Mouse (Mus musculus): ENCODE data around the gene Mapkapk5.
"Not testable (repeated sequence)": the region's sequence is repeated elsewhere in the genome, so short reads cannot be mapped to it uniquely, and the experiment has no call there.

Mapkapk5 gene

DNA sequence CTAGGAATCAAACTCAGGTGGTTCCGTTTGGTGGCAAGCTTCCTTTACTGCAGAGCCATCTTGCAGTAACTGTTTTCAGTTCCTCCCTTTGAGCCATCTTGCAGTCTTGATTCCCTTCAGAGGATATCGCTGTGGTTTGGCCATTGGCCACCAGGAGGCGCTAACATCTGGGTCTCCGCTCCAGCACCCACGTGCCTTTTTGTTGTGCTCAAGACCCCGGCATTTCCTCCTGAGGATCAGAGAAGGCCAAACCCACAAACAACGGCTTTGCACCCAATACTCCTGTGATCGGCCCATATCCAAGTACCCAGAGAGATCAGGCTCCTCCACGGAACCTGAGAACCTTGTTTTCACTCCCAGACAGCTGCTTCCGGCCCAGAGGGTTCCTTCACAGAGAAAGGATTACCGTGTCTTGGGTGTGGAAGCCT, 18.8 kb upstream of the Mapkapk5 start:
- DNase-seq (ENCODE audit: low read depth, low spot score) = no peak

DNA sequence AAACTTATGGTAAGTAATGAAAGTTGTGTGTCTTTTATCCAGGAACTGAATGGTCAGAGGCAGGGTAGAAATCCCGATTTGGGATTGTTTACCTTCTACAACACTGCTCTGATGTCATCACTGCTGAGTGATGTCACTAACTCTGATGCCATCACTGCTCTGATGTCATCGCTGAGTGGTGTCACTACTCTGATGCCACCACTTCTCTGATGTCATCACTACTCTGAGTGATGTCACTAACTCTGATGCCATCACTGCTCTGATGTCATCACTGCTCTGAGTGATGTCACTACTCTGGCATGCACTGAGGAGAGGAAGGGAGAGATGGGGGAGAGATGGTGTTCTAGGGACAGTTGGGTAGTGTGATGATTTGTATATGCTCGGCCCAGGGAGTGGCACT, 16.7 kb upstream of the Mapkapk5 start:
- no peak for DNase-seq (ENCODE audit: low read depth, low spot score)

DNA sequence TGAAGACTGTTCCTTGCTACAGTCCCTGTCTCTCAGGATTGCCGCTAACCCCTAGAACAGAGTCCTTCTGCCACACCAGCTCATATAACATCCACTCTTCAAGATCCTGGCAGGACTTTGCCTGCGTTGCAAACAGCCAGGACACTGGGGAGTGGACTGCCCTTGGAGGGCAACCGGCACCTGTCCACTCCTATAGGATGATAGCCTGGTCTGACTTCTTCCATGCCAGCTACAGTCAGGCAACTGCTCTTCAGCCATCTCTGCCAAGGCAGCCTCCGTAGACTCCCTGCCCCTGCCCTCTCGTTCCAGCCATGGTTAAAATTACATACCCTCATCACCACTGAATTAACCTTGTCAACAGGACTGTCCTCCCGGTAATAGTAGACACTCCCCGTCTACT, 3.5 kb upstream of the Mapkapk5 start:
- no peak for DNase-seq (ENCODE audit: low read depth, low spot score)

DNA sequence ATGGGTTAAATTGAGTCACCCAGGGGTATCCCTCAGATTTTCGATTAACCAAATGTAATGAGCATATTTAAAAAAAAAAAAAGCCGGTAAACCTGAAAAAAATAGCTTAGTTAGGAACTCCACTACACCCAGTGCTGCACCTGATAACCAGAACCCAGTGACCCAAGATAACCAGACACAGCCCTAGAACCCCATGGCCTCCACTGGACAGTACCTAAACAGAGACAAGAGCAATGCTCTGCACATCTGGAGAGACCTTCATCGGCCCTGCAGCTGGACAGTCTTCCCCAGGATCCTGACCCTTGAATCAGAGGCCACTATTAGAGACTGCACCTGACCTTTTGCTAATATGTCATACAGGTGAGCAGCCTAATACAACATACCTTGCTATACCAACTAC, 1.4 kb upstream of the Mapkapk5 start:
- no peak for DNase-seq (ENCODE audit: low read depth, low spot score)

DNA sequence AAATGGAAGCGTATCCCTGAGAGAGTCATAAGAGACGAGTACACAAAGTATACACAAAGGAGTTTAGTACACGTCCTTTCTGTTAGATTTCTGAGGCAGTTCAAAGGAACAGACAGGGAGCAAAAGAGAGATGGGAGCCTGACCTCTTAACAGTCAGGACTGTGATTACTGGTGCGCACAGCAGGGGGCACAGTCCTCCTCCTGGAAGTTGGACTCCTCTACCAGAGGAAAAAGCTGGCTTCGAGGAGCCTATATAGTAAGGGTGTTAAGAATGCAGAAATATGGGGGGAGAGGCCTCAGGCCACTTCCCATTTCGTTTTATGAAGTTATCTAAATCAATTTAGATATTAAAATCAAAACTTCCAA, 808 bp upstream of the Mapkapk5 start:
- no peak for DNase-seq (ENCODE audit: low read depth, low spot score)

DNA sequence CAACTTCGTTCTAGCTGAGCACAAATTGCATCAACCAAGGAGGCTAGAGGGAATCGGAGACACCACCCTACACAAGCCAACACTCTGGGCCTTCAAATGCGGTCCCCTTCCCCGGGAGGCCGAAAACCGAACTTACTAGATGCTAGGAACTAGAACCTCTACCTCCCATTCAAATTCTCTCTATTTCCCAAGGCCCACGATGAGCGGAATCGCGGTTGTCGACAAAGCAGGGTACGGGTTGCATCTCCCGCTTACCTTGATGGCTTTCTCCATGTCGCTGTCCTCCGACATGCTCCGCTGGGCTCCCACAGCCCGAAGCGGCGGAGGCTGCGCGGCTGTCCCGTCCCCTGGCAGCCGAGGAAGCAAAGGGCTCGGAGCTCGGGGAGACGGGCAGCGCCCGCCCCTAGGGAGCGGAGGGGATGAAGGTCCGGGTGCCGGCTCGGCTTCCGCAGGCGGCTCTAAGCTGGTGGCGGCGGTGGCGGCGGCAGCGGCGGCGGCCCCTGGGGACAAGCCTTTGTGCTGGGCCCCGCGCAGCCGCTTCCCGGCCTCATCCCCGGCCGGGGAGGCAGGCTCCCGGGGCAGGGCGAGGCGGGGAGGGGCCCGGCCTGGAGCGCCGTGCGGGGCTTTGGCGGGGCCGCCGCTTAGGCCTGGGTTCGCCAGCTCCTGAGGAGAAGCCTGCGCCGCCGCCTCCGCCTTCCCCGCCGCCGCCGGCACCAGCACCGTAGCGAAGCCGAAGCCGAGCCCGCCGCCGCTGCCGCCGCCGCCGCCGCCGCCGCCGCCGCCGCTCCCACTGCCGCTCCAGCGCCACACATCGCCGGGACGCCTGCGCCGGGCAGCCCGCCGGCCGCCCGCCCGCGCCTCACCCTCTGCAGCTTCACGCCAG, 554 bp downstream of the Mapkapk5 start, which contains the start of the genes Adam1a and Gm42878:
Gene Adam1a, minus strand, starts transcription at position 573 of the 883 bp plus-strand sequence.
Gene Gm42878, minus strand, starts transcription at position 573 of the 883 bp plus-strand sequence.
- DNase-seq (ENCODE audit: low read depth, low spot score) = no peak

DNA sequence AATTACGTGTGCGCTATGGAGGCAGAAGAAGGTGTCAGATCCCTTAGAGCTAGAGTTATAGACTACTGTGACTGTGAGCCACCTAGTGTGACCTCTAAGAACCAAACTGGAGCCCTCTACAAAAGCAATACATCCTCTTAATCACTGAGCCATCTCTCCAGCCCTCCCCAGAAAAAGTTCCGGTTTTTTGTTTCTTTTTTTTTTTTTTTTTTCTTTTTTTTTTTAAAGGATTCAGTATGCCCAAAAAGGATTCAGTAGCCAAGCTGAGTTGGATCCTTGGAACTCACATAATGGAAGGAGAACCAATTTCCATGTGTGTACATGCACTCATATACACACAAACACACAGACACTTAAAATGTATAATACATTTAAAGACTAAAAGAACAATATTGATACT, 2.3 kb downstream of the Mapkapk5 start:
- no peak for DNase-seq (ENCODE audit: low read depth, low spot score)

DNA sequence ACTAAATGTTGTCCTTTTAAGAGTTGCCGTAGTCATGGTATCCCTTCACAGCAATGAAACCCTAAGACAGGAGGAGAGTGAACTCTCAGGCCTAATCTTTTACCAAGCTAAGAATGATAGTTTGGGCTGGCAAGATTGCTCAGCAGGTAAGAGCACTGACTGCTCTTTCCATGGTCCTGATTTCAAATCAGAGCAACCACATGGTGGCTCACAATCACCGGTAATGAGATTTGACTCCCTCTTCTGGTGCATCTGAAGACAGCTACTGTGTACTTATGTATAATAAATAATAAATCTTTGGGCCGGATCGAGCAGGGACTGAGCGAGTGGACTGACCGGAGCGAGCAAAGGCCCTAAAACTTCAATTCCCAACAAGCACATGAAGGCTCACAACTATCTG, 4.5 kb downstream of the Mapkapk5 start:
- no peak for DNase-seq (ENCODE audit: low read depth, low spot score)

DNA sequence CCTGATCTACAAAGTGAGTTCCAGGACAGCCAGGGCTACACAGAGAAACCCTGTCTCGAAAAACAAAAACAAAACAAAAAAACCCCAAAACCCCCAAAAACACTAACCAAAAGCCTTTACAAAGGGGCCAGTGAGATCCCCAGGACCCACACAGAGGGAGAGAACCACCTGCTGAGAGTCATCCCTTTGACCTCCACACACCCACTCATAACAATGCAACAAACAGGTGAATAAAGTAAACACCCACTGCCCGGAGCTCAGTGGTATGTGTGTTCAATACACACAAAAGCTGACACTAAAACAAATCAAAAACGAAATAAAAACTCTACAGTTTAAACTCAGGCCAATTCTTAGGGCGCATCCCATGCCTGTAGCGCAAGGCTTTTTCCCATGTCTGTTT, 5.6 kb downstream of the Mapkapk5 start:
- DNase-seq (ENCODE audit: low read depth, low spot score) = no peak

DNA sequence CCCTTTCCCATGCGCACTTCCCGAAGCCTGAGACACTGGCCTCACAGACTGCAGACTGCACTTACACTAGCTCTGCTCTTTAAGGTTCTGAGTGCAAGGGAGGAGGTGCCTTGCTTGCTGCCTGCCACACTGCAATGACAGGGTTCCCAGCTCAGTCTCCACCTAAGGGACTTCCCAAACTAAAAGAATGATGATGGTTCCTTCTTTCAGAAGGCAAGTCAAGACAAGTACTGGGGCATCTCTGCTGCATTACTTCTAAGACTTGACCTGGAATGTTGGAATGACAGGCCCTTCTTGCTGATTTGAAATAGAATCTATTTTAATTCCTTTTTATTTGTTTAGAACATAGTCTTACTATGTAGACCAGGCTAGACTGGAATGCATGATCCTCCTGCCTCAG, 8.1 kb downstream of the Mapkapk5 start:
- no peak for DNase-seq (ENCODE audit: low read depth, low spot score)

DNA sequence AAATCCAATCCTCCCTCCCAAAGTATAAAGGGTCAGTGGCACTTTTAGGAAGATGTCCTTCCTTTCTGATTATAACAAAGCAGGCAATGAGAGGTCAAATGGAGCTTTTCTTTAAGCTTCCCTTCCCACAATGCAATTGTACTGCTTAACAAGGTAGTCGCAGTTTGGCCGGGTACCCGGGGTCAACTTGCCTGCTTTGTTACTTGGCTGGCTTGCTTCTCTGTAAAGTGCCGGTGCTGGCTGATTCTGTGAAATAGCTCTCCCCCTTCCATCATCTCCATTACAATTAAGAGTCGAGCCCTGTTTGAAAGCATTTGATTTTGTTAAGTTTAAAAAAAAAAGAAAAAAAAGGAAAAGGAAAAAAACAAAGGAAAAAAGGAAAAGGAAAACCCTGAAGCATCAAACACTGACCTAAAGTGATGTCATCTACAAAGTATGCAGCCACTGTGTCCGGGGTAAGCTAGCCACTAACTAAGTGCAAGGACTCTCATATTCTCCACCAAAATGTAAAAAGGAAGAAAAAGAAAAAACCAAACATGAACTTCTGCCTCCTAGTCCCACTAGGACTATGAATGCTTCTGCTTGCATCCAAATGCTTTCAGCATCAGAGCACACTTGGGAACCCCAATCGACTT, 8.7 kb downstream of the Mapkapk5 start:
- no peak for DNase-seq (ENCODE audit: low read depth, low spot score)

DNA sequence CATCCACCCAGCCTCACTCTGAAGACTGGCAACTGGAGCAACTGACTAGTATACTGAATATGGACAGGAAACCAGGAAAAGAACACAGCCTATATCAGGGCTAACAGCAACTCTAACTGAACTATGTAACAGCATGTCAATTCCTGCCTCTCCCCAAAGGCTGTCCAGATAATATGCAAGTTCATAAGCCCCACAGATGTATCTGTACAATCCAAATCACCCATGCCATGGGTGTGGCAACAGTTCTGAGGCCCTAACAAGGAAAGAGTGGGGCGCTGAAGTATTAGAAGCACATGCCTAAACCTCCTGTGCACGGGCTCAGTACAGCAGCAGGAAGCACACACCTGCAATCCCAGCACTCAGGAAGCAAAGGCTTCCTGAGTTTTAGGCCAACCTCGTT, 10.6 kb downstream of the Mapkapk5 start:
- no peak for DNase-seq (ENCODE audit: low read depth, low spot score)

DNA sequence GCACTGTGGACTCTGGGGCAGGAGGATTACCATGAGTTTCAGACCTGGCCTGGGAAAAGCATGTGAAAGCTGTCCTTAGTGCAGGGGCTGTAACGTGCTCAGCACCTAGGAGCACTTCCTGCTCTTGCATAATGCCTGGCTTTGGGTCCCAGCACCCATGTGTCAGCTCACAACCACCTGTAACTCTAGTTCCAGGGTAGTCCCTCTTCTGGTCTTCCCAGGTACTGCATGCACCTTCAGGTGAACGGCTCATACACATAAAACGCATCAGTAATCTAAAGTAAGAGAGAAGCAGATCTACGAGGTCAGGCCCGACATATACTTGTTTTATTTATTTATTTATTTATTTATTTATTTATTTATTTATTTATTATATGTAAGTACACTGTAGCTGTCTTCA, 11.2 kb downstream of the Mapkapk5 start:
- no peak for DNase-seq (ENCODE audit: low read depth, low spot score)

DNA sequence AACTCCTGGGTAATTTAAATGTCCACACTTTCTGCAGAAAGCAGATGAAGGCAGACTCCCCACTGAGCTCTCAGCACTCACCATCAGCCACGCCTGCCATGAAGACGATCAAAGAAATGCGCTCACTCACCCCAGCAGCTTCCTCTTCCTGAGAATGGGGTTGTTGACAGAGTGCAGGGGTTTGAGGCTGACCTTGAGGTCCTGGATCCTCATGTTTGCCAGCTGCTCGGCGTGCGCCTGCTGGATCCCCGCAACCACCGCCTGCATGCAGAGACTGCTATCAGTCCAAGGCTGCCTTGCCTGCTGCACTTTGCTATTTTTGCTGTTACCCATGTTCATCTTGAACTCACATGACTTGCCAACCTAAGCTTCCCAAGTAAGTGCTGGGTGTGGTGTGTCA, 18.7 kb downstream of the Mapkapk5 start:
- DNase-seq (ENCODE audit: low read depth, low spot score) = no peak

DNA sequence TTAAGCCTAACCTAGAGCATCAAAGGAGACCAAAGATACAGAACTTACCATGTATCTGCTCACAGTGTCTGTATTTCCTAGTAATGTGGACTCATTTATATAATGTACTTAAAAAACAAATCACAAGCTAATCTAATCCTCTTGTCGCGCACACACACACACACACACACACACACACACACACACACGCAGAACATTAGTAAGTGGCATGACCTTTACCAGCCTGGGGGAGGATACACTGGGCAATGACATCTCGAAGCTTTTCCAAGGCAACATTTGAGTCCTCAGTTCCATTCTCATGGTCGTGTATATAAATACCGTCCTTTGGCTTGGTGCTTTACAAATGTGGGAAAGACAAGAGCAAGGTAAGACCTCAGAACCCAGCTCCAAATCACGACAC, 19.2 kb downstream of the Mapkapk5 start:
- no peak for DNase-seq (ENCODE audit: low read depth, low spot score)

DNA sequence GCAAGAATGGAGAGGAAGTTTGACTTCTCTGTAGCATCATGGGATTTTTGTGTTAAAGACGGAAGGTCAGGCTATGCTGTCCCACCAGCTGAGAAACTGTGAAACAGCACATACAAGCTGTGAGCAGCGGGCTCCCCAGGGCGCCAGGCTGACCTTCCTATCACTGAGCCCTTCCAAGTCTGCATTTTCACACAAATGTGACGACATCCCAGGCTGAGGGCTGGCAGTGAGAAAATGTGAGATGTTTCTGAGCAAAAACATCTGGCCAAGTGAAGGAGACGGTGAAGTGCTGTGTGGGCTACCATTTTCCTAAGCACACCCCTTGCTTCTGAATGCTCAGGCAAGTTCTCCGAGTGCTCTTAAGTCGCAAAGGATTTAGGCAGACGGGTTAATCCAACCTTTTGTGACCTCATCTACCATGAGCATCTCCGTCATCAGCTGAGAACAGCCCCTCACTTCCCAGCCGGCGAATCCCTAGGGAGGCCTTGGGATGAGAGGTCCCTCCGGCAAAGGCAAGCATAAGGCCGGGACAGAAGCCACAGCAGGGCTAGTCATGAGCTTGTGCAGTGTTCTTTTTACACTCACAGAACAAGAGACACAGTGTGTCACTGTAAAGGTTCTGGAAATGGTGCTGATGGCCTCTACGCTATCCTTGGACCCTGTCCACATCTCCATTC, 19.8 kb downstream of the Mapkapk5 start:
- DNase-seq (ENCODE audit: low read depth, low spot score) = no peak

DNA sequence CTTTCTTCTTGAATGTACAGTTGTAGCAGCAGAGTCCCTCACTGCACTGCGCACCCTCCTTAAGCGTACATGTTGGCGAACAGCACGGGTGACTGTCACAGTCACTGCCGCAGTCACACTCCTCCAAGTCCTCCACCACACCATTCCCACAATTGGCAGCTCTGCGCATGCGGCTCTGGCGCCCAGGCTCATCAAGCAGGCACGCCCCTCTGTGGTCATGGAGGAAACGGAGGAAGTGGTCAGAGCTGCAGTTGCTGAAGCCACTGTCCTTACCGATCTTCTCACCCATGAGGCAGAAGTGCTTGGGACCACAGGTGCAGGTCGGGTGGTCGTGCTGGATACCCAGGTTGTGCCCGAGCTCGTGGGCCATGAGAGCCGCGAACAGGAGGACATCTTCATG, 25.9 kb downstream of the Mapkapk5 start:
- not testable (repeated sequence) for DNase-seq (ENCODE audit: low read depth, low spot score)

DNA sequence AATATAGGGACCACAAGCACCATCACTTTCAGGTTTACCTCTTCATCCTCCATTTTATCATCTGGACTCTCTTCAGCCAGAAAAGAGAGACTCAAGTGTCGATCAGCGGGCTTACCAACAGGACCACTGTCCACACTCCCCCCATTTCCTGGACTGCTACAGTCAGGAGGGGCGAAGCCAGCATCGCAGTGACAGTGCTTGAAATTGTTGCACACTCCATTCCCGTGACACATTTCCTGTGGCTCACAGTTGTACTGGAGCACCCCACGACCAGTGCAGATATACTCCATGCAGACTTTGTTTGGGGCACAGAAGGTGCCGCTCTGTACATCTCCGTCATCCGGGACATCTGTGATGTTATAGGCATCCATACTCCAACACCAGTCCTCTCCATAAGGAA, 26.7 kb downstream of the Mapkapk5 start:
- DNase-seq (ENCODE audit: low read depth, low spot score) = no peak

DNA sequence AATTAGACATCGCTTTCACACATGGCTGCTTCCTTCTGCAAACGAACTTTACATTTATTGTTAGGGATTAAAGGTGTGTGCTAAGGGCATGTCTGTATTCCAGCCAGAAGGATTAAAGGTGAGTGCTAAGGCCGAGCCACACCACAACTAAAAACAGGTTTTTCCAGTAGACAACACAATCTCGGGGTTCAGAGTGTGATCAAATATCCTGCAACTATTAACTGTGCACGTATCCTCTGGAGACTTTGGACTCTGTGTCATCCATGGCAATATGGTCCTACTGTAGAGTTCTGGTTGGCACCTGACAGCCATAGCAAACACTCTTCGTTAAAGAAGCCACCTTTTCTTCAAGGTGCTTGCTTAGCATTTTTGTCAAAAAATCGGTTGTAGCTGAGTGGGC, 35.7 kb downstream of the Mapkapk5 start:
- DNase-seq (ENCODE audit: low read depth, low spot score) = no peak

DNA sequence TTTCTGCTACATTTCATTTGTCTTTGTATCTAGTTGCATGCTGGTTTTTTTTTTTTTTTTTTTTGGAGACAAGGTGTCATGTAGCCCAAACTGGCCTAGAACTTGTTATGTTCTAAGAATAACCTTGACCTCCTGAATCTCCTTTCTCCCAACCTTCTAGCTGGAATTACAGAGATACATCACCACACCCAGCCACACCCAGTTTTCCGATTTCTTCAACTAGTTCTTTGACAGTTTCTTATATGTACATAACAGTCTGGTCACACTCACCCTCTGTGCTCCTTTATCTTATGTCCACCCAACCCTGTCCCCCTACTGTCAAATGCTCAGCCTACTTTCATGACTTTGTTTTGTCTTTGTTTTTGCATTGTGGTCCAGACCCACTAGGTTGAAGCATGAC, 38.9 kb downstream of the Mapkapk5 start:
- no peak for DNase-seq (ENCODE audit: low read depth, low spot score)

DNA sequence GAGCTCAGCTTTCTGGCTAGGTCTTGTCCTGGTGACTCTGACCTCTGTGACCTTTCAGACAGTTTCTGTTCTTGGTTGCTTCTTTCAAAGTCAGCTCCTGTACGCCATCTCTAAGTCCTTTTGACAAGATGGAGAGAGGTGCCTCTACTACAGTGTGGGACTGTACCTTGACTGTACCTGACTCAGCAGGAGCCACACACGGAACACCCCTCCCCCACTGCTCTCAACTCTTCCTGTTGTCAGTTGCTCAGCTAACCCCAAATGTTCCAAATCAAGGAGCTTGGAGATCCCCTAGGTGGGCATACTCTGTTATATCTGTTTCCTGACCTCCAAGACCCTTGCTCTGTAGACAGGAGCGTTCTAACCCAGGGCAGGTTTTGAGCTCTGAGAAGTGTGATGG, 42.5 kb downstream of the Mapkapk5 start, which contains the start of gene Adam1b:
Gene Adam1b, minus strand, starts transcription at position 205 of the 400 bp plus-strand sequence.
- no peak for DNase-seq (ENCODE audit: low read depth, low spot score)

DNA sequence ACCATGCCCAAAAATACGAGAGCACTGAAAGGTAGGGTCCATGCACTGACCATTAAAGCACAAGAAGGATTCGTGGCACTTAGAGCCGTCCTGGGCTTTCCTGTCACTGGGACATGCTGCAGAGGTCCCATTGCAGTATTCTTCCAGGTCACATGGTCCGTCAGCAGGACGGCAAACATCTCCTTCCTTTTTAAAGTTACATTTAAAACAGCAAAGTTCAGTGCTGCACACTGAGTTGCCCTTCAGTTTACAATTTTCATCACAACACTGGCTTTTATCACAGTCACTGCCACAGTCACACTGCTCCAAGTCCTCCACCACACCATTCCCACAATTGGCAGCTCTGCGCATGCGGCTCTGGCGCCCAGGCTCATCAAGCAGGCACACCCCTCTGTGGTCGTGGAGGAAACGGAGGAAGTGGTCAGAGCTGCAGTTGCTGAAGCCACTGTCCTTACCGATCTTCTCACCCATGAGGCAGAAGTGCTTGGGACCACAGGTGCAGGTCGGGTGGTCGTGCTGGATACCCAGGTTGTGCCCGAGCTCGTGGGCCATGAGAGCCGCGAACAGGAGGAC, 44.2 kb downstream of the Mapkapk5 start:
- DNase-seq (ENCODE audit: low read depth, low spot score) = not testable (repeated sequence)

All from retina, adult 2 months (tissue).